Mouse (Mus musculus) liver, embryonic 16.5 days (tissue): ENCODE results near the gene Hoxc11. TPM values are rescaled to one million over a fixed set of nuclear protein-coding genes. Genes with fewer than 3 reads are reported as not detected.
A peak's percentile ranks its signal among the peaks of the same experiment; 100 is the strongest.

Experiments
- ATAC-seq: fragments of 200-750 bp; cut with Nextera tagmentation; 2 replicates; pipeline ENCODE4 v1.8.0; 2017; ENCODE audit warnings: low read depth, mild to moderate bottlenecking, moderate number of reproducible peaks, moderate library complexity
- H3K27ac ChIP-seq: fragments of 300-500 bp; sonication (generic); 2 replicates; pipeline ENCODE4 v1.5.1; 2014; ENCODE audit warnings: mild to moderate bottlenecking, low read length
- H3K27me3 ChIP-seq: fragments of 300-500 bp; sonication (generic); 2 replicates; pipeline ENCODE4 v1.6.1; 2014; ENCODE audit warnings: low read depth, low read length, mixed read lengths; ENCODE audit not compliant: control insufficient read depth, insufficient read depth
- H3K36me3 ChIP-seq: fragments of 300-500 bp; sonication (generic); 2 replicates; pipeline ENCODE4 v1.6.1; 2014; ENCODE audit warnings: mild to moderate bottlenecking; ENCODE audit not compliant: control insufficient read depth, insufficient read depth
- H3K4me1 ChIP-seq: fragments of 300-500 bp; sonication (generic); 2 replicates; pipeline ENCODE4 v1.6.1; 2014; ENCODE audit warnings: low read depth, low read length, mixed read lengths; ENCODE audit not compliant: control insufficient read depth
- H3K4me2 ChIP-seq: fragments of 300-500 bp; sonication (generic); 2 replicates; pipeline ENCODE4 v1.6.1; 2014; ENCODE audit warnings: low read depth, low read length, mixed read lengths
- H3K4me3 ChIP-seq: fragments of 300-500 bp; sonication (generic); 2 replicates; pipeline ENCODE4 v1.5.1; 2014; ENCODE audit warnings: low read depth, mild to moderate bottlenecking, low read length
- H3K9ac ChIP-seq: fragments of 300-500 bp; sonication (generic); 2 replicates; pipeline ENCODE4 v1.6.1; 2014; ENCODE audit warnings: low read depth, low read length
- H3K9me3 ChIP-seq: fragments of 300-500 bp; sonication (generic); replicated peaks from 2 replicates; pipeline ENCODE4 v1.6.1; 2016; ENCODE audit warnings: low read length; ENCODE audit not compliant: control insufficient read depth
- WGBS: fragments of 180-500 bp; shearing (Covaris S2); extraction: QIAGEN DNeasy Blood & Tissue Kit; methylation state at CpG from one replicate; pipeline ENCODE4 v1.1.7; 2014; ENCODE audit not compliant: insufficient replicate concordance; 5-methylcytosine and 5-hydroxymethylcytosine counted together
- microRNA-seq: library from miRNA; unstranded; fragments of <30 nt; microRNA quantifications from one replicate; pipeline ENCODE4, GENCODE M21; 2016
- polyA plus RNA-seq: library from polyadenylated mRNA; unstranded; fragments of >200 nt; fragmentation: Nextera tagmentation; extraction: Ambion mirVana; gene quantifications from 2 replicates; pipeline ENCODE4 v1.2.1, GENCODE M21; 2015

Gene Hoxc11
- polyA plus RNA-seq, 1 experiment from 2014 or later, result not detected

DNA sequence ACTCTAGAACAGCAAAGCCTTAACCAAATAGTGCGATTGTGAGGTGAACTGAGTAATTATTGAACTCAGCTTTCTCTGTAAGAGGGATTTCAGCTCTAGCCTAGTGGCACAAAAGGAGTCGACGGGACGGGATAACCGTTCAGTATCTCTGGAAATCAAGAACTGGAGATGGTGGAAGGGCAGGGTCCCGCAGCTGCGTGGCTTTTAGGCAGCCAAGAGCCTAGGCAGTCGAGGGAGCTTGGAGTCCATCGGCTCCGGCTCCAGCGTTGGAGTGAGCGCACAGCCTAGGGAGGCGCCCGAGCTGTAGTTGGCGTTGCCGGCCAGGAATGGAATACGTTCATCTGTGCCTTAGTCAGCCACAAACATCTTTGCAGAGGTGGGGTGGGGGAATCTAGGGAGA lies 51.1 kb downstream of the Hoxc11 start:
- no peak overlapping the region for H3K9ac ChIP-seq
- H3K27me3 ChIP-seq, result peaks cover 94% of the 10 kb centered on the region
- no peak overlapping the region for H3K27ac ChIP-seq
- H3K4me3 ChIP-seq, result no peak overlapping the region
- no peaks in the 10 kb centered on the region for H3K9me3 ChIP-seq
- ATAC-seq, result no peak
- no peaks in the 10 kb centered on the region for H3K4me1 ChIP-seq
- 2% methylated on average over 17 of the region's 17 CpGs for WGBS
- H3K4me2 ChIP-seq, result no peak overlapping the region
- no peaks in the 10 kb centered on the region for H3K36me3 ChIP-seq

GRCm38 (mm10) chr15:103005797-103006196 lies 51.6 kb downstream of the Hoxc11 start:
- H3K9me3 ChIP-seq, result no peaks in the 10 kb centered on the region
- 11% methylated on average over 5 of the region's 5 CpGs for whole genome bisulfite sequencing
- H3K4me3 ChIP-seq, result no peak overlapping the region
- ATAC-seq, result no peak
- H3K4me1 ChIP-seq, result no peaks in the 10 kb centered on the region
- no peak overlapping the region for H3K27ac ChIP-seq
- no peaks in the 10 kb centered on the region for H3K36me3 ChIP-seq
- no peak overlapping the region for H3K4me2 ChIP-seq
- H3K27me3 ChIP-seq, result peaks cover 94% of the 10 kb centered on the region
- no peak overlapping the region for H3K9ac ChIP-seq

DNA sequence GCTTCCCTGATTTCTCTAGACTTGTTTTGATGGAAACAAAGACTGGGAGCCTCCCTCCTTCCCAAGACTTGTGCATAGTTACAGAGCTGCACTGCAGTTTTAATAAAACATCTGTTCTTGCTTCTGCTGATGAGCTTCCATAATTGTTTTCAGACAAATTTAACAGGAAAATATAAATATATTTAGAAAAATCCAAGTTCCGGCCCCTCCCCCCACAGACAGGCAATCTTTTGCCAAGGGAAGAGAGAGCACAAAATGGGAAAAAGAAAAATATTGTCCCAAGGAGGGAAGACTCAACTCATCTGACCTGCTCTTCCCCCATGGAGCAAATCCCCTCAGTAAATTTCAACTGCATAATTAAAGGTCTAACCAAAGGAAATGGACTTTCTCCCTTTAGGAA lies 52.1 kb downstream of the Hoxc11 start:
- Histone ChIP-seq H3K27me3 (peaks cover 94% of the 10 kb centered on the region), H3K9me3 (no peaks in the 10 kb centered on the region), H3K4me2 (no peak overlapping the region), H3K4me3 (no peak overlapping the region), H3K27ac (no peak overlapping the region), H3K36me3 (no peaks in the 10 kb centered on the region), H3K9ac (no peak overlapping the region), H3K4me1 (no peaks in the 10 kb centered on the region)
- no peak for ATAC-seq
- 20% methylated on average over 1 of the region's 1 CpGs for WGBS

Small RNA genes lying within 50 kb of the gene (microRNA-seq; reads per million reads assigned to microRNA genes)
- gene Mir196a-2, result 8.6 reads per million, percentile 25 among the genes with 10 or more reads in this experiment

Other genes with a start within 250 kb of the Hoxc11 start
- gene Calcoco1, start 232.2 kb upstream of the Hoxc11 start, polyA plus RNA-seq, result 17.9 and 18.2 TPM in 2 replicates
- not detected in 2 replicates for gene Hoxc13, start 33.3 kb upstream of the Hoxc11 start, polyA plus RNA-seq
- gene Hoxc12, start 17.7 kb upstream of the Hoxc11 start, polyA plus RNA-seq, result not detected in 2 replicates
- gene Hoxc10, start 12.4 kb downstream of the Hoxc11 start, polyA plus RNA-seq, result not detected in 2 replicates
- 0.06 and 0.09 TPM in 2 replicates for gene Hoxc5, start 13.0 kb downstream of the Hoxc11 start, polyA plus RNA-seq
- gene Hoxc9, start 22.0 kb downstream of the Hoxc11 start, polyA plus RNA-seq, result not detected in 2 replicates
- not detected in 2 replicates for gene Hoxc8, start 36.2 kb downstream of the Hoxc11 start, polyA plus RNA-seq
- gene Hoxc6, start 43.8 kb downstream of the Hoxc11 start, polyA plus RNA-seq, result 0.07 TPM in 1 of 2 replicates, not detected in the other
- 0.09 and 0.15 TPM in 2 replicates for gene Hoxc4, start 64.5 kb downstream of the Hoxc11 start, polyA plus RNA-seq
- 5.1 and 5.8 TPM in 2 replicates for gene Smug1, start 212.7 kb downstream of the Hoxc11 start, polyA plus RNA-seq